Comparison of ENCODE assay signal across 8 mouse cellular contexts in the genomic region with DNA sequence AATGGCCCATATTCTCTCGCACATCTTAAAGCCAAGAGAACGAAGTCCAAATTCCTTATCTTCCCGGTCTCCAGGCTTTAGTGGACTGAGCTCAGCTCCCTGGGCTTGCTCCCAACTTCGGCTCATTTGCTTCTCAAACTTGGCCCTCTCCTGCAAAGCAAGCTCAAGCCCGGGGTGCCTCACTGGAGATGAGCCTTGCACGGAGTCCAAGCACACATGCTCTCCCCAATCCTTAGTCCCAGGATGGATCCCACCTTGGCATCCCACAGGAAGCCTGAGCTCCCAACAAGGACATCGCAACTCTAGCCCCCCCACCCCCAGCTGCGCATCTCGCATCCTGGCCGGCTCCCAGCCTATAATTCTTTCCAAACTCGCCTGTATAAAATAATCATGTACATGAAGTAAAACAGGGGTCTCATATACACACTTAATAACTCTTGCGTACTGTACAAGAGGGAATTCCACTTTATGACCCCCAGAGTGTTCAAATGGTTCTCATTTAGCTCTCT.
DNase-seq lines count a peak whose midpoint lies in the region; ATAC-seq and TF ChIP-seq lines count a peak whose summit lies in the region.
"Had no signal": no experiment of that assay in that cellular context is flagged by ENCODE, and none has a peak within 500 bp of the region (broad histone marks: within the 10 kb centered on the region; RNA-seq: fewer than 3 reads in every experiment).

No protein-coding gene starts in this region.

- H3K4me2 ChIP-seq in lung, embryonic 14.5 days, result no peak overlapping the region; the same call in 1 of the 2 replicates
- no peak overlapping the region for H3K4me2 ChIP-seq in lung, postnatal 0 days (replicated peaks; ENCODE audit: low read depth, low read length)
- H3K4me2 ChIP-seq in midbrain, postnatal 0 days (ENCODE audit: low read depth, low read length, poor library complexity, severe bottlenecking), result no peak overlapping the region

- H3K27me3 ChIP-seq in lung, embryonic 14.5 days (ENCODE audit: insufficient read depth, low read length), result no peaks in the 10 kb centered on the region
- no peaks in the 10 kb centered on the region for H3K27me3 ChIP-seq in lung, postnatal 0 days (replicated peaks; ENCODE audit: insufficient read depth, low read length)
- no peaks in the 10 kb centered on the region for H3K27me3 ChIP-seq in midbrain, postnatal 0 days (ENCODE audit: insufficient read depth, low read length)

- no peaks in the 10 kb centered on the region for H3K9me3 ChIP-seq in lung, embryonic 14.5 days (ENCODE audit: low read depth, low read length)
- no peaks in the 10 kb centered on the region for H3K9me3 ChIP-seq in lung, postnatal 0 days (ENCODE audit: low read length)
- H3K9me3 ChIP-seq in midbrain, postnatal 0 days (ENCODE audit: low read length), result no peaks in the 10 kb centered on the region

- no peak overlapping the region for H3K4me3 ChIP-seq in lung, embryonic 14.5 days (ENCODE audit: low read depth, low read length)
- H3K4me3 ChIP-seq in lung, adult 2 months (replicated peaks; ENCODE audit: extremely low read depth, low read depth, low read length), result no peak overlapping the region
- H3K4me3 ChIP-seq in lung, postnatal 0 days (ENCODE audit: low read depth, low read length), result no peak overlapping the region
- no peak overlapping the region for H3K4me3 ChIP-seq in midbrain, postnatal 0 days (ENCODE audit: low read depth, low read length)

- no peak overlapping the region for H3K9ac ChIP-seq in lung, embryonic 14.5 days
- H3K9ac ChIP-seq in lung, postnatal 0 days (replicated peaks; ENCODE audit: low read depth), result no peak overlapping the region
- H3K9ac ChIP-seq in midbrain, postnatal 0 days (replicated peaks; ENCODE audit: low read length, poor library complexity, severe bottlenecking), result no peak overlapping the region

- H3K27ac ChIP-seq in lung, embryonic 14.5 days (ENCODE audit: low read depth), result peak overlapping the region; percentile 81
- H3K27ac ChIP-seq in lung, postnatal 0 days (ENCODE audit: low read length), result no peak overlapping the region
- no peak overlapping the region for H3K27ac ChIP-seq in midbrain, postnatal 0 days (ENCODE audit: low read depth, low read length)

- ATAC-seq in lung, embryonic 14.5 days (ENCODE audit: insufficient read depth), result peak; percentile 82
- no peak for ATAC-seq in lung, postnatal 0 days
- ATAC-seq in midbrain, postnatal 0 days (ENCODE audit: low FRiP score), result no peak
- ATAC-seq: forebrain, embryonic 14.5 days had no signal

- 38% methylated on average over 12 of the region's 12 CpGs for WGBS in lung, embryonic 14.5 days
- 74% methylated on average over 12 of the region's 12 CpGs for WGBS in lung, adult 2 months
- WGBS in lung, postnatal 0 days, result 56% methylated on average over 12 of the region's 12 CpGs
- WGBS in midbrain, postnatal 0 days, result 86% methylated on average over 12 of the region's 12 CpGs

- peaks cover 9% of the 10 kb centered on the region for H3K4me1 ChIP-seq in lung, embryonic 14.5 days (ENCODE audit: insufficient read depth)
- no peaks in the 10 kb centered on the region for H3K4me1 ChIP-seq in lung, adult 2 months (ENCODE audit: control insufficient read depth, insufficient read depth, low read length)
- no peaks in the 10 kb centered on the region for H3K4me1 ChIP-seq in lung, postnatal 0 days (ENCODE audit: insufficient read depth, low read depth, low read length)
- H3K4me1 ChIP-seq in midbrain, postnatal 0 days (ENCODE audit: insufficient read depth, low read length), result no peaks in the 10 kb centered on the region

- H3K36me3 ChIP-seq in lung, embryonic 14.5 days (ENCODE audit: insufficient read depth), result no peaks in the 10 kb centered on the region
- no peaks in the 10 kb centered on the region for H3K36me3 ChIP-seq in lung, postnatal 0 days (ENCODE audit: insufficient read depth, low read length)
- no peaks in the 10 kb centered on the region for H3K36me3 ChIP-seq in midbrain, postnatal 0 days (ENCODE audit: insufficient read depth, low read length)

- TF ChIP-seq CTCF in lung, embryonic 14.5 days (IDR thresholded peaks at IDR 0.05; ENCODE audit: low read depth), result no peak
- no peak for TF ChIP-seq CTCF in lung, adult 2 months (IDR thresholded peaks at IDR 0.05; ENCODE audit: insufficient read depth, low read length)
- no peak for TF ChIP-seq CTCF in lung, postnatal 0 days (IDR thresholded peaks at IDR 0.05)
- TF ChIP-seq CTCF in midbrain, postnatal 0 days (IDR thresholded peaks at IDR 0.05), result no peak

- DNase-seq in lung, embryonic 14.5 days, result peak; percentile 87
- DNase-seq in lung, adult 2 months, result no peak
- DNase-seq in heart, adult 9 months (ENCODE audit: low spot score in 2 of 2), result peak; percentile 8 to 15
- peak; percentile 41 for DNase-seq in lung, postnatal 0 days (ENCODE audit: low spot score)
- peak; percentile 68 for DNase-seq in urinary bladder, postnatal 14 days (ENCODE audit: low spot score)
- DNase-seq in midbrain, postnatal 0 days (ENCODE audit: low spot score), result no peak
- DNase-seq in right cerebral cortex, postnatal 25 days, result no peak

- TF ChIP-seq POLR2A in lung, adult 2 months (IDR thresholded peaks at IDR 0.05; ENCODE audit: borderline replicate concordance, extremely low read depth, low read depth, low read length), result no peak

- TF ChIP-seq EP300 in lung, postnatal 0 days (IDR thresholded peaks at IDR 0.05), result no peak

Comparison
In these comparisons a context has a peak if more than half of its experiments do, and no peak if none do; other contexts are left out.
1. DNase-seq: peak in lung, embryonic 14.5 days (single experiment), heart, adult 9 months (2 of 2), lung, postnatal 0 days (single experiment) and urinary bladder, postnatal 14 days (single experiment); none in lung, adult 2 months (single experiment), midbrain, postnatal 0 days (single experiment) and right cerebral cortex, postnatal 25 days (single experiment).